Mouse (Mus musculus): ENCODE results near the gene Fxyd6. TPM values are rescaled to one million over a fixed set of nuclear protein-coding genes. Genes with fewer than 3 reads are reported as not detected.

The Fxyd6 gene
- polyA plus RNA-seq, 1 experiment from 2014 or later: 184 TPM

GRCm38 (mm10) chr9:45371337-45371707, 1.3 kb downstream of the Fxyd6 start:
- Histone ChIP-seq H3K4me2 (replicated peaks; ENCODE audit: low read depth, low read length) (peak overlapping the region; percentile 78), H3K9ac (replicated peaks; ENCODE audit: low read length) (peak overlapping the region; percentile 76), H3K27me3 (ENCODE audit: insufficient read depth, low read length) (no peaks in the 10 kb centered on the region), H3K9me3 (ENCODE audit: low read length) (no peaks in the 10 kb centered on the region), H3K4me3 (ENCODE audit: low read length) (peak overlapping the region; percentile 67), H3K4me1 (ENCODE audit: insufficient read depth, low read length) (peaks cover 36% of the 10 kb centered on the region), H3K36me3 (ENCODE audit: insufficient read depth, low read length) (no peaks in the 10 kb centered on the region), H3K27ac (ENCODE audit: low read length) (no peak overlapping the region)
- WGBS: 26% methylated on average over 2 of the region's 2 CpGs
- ATAC-seq (ENCODE audit: low FRiP score, low TSS enrichment): no peak

GRCm38 (mm10) chr9:45373896-45374295, 3.9 kb downstream of the Fxyd6 start:
- Histone ChIP-seq H3K4me3 (ENCODE audit: low read length) (no peak overlapping the region), H3K4me1 (ENCODE audit: insufficient read depth, low read length) (peaks cover 46% of the 10 kb centered on the region), H3K27ac (ENCODE audit: low read length) (no peak overlapping the region), H3K9me3 (ENCODE audit: low read length) (no peaks in the 10 kb centered on the region), H3K36me3 (ENCODE audit: insufficient read depth, low read length) (no peaks in the 10 kb centered on the region), H3K9ac (replicated peaks; ENCODE audit: low read length) (no peak overlapping the region), H3K4me2 (replicated peaks; ENCODE audit: low read depth, low read length) (no peak overlapping the region), H3K27me3 (ENCODE audit: insufficient read depth, low read length) (no peaks in the 10 kb centered on the region)
- ATAC-seq (ENCODE audit: low FRiP score, low TSS enrichment): no peak
- WGBS: 42% methylated on average over 3 of the region's 3 CpGs

GRCm38 (mm10) chr9:45374988-45375502, 5.1 kb downstream of the Fxyd6 start:
- Histone ChIP-seq H3K36me3 (ENCODE audit: insufficient read depth, low read length) (no peaks in the 10 kb centered on the region), H3K9ac (replicated peaks; ENCODE audit: low read length) (no peak overlapping the region), H3K27me3 (ENCODE audit: insufficient read depth, low read length) (no peaks in the 10 kb centered on the region), H3K27ac (ENCODE audit: low read length) (no peak overlapping the region), H3K4me1 (ENCODE audit: insufficient read depth, low read length) (peaks cover 50% of the 10 kb centered on the region), H3K4me3 (ENCODE audit: low read length) (no peak overlapping the region), H3K9me3 (ENCODE audit: low read length) (no peaks in the 10 kb centered on the region), H3K4me2 (replicated peaks; ENCODE audit: low read depth, low read length) (no peak overlapping the region)
- no peak for ATAC-seq (ENCODE audit: low FRiP score, low TSS enrichment)
- 91% methylated on average over 6 of the region's 6 CpGs for WGBS

GRCm38 (mm10) chr9:45376427-45376826, 6.4 kb downstream of the Fxyd6 start:
- Histone ChIP-seq H3K4me2 (replicated peaks; ENCODE audit: low read depth, low read length) (no peak overlapping the region), H3K9me3 (ENCODE audit: low read length) (no peaks in the 10 kb centered on the region), H3K9ac (replicated peaks; ENCODE audit: low read length) (no peak overlapping the region), H3K27me3 (ENCODE audit: insufficient read depth, low read length) (no peaks in the 10 kb centered on the region), H3K36me3 (ENCODE audit: insufficient read depth, low read length) (no peaks in the 10 kb centered on the region), H3K27ac (ENCODE audit: low read length) (no peak overlapping the region), H3K4me1 (ENCODE audit: insufficient read depth, low read length) (peaks cover 53% of the 10 kb centered on the region), H3K4me3 (ENCODE audit: low read length) (no peak overlapping the region)
- WGBS: 67% methylated on average over 4 of the region's 4 CpGs
- no peak for ATAC-seq (ENCODE audit: low FRiP score, low TSS enrichment)

- Histone ChIP-seq H3K4me3 (ENCODE audit: low read length) (no peak overlapping the region), H3K4me2 (replicated peaks; ENCODE audit: low read depth, low read length) (no peak overlapping the region), H3K36me3 (ENCODE audit: insufficient read depth, low read length) (no peaks in the 10 kb centered on the region), H3K4me1 (ENCODE audit: insufficient read depth, low read length) (peaks cover 51% of the 10 kb centered on the region), H3K9me3 (ENCODE audit: low read length) (no peaks in the 10 kb centered on the region), H3K27me3 (ENCODE audit: insufficient read depth, low read length) (no peaks in the 10 kb centered on the region), H3K9ac (replicated peaks; ENCODE audit: low read length) (no peak overlapping the region), H3K27ac (ENCODE audit: low read length) (no peak overlapping the region)
- no peak for ATAC-seq (ENCODE audit: low FRiP score, low TSS enrichment)
- 85% methylated on average over 2 of the region's 2 CpGs for WGBS
Observed at GRCm38 (mm10) chr9:45376883-45377282, 6.9 kb downstream of the Fxyd6 start.

- Histone ChIP-seq H3K36me3 (ENCODE audit: insufficient read depth, low read length) (no peaks in the 10 kb centered on the region), H3K4me2 (replicated peaks; ENCODE audit: low read depth, low read length) (no peak overlapping the region), H3K9me3 (ENCODE audit: low read length) (no peaks in the 10 kb centered on the region), H3K27ac (ENCODE audit: low read length) (peak overlapping the region; percentile 28; the same call in 1 of the 2 replicates), H3K27me3 (ENCODE audit: insufficient read depth, low read length) (no peaks in the 10 kb centered on the region), H3K9ac (replicated peaks; ENCODE audit: low read length) (no peak overlapping the region), H3K4me3 (ENCODE audit: low read length) (no peak overlapping the region), H3K4me1 (ENCODE audit: insufficient read depth, low read length) (peaks cover 39% of the 10 kb centered on the region)
- ATAC-seq (ENCODE audit: low FRiP score, low TSS enrichment): peak; percentile 47; the same call in 1 of the 2 replicates
- 31% methylated on average over 10 of the region's 10 CpGs for WGBS
Observed at GRCm38 (mm10) chr9:45380411-45381251, 10.6 kb downstream of the Fxyd6 start.

GRCm38 (mm10) chr9:45382336-45382735, 12.4 kb downstream of the Fxyd6 start:
- 69% methylated on average over 5 of the region's 5 CpGs for WGBS
- H3K4me1 ChIP-seq (ENCODE audit: insufficient read depth, low read length): peaks cover 32% of the 10 kb centered on the region
- H3K4me3 ChIP-seq (ENCODE audit: low read length): no peak overlapping the region
- H3K9ac ChIP-seq (replicated peaks; ENCODE audit: low read length): no peak overlapping the region
- H3K4me2 ChIP-seq (replicated peaks; ENCODE audit: low read depth, low read length): no peak overlapping the region
- no peak overlapping the region for H3K27ac ChIP-seq (ENCODE audit: low read length)
- no peak for ATAC-seq (ENCODE audit: low FRiP score, low TSS enrichment)
- H3K36me3 ChIP-seq (ENCODE audit: insufficient read depth, low read length): no peaks in the 10 kb centered on the region
- no peaks in the 10 kb centered on the region for H3K27me3 ChIP-seq (ENCODE audit: insufficient read depth, low read length)
- no peaks in the 10 kb centered on the region for H3K9me3 ChIP-seq (ENCODE audit: low read length)

GRCm38 (mm10) chr9:45382834-45383233, 12.8 kb downstream of the Fxyd6 start:
- Histone ChIP-seq H3K27ac (ENCODE audit: low read length) (no peak overlapping the region), H3K36me3 (ENCODE audit: insufficient read depth, low read length) (no peaks in the 10 kb centered on the region), H3K4me1 (ENCODE audit: insufficient read depth, low read length) (peaks cover 32% of the 10 kb centered on the region), H3K9ac (replicated peaks; ENCODE audit: low read length) (no peak overlapping the region), H3K9me3 (ENCODE audit: low read length) (no peaks in the 10 kb centered on the region), H3K4me2 (replicated peaks; ENCODE audit: low read depth, low read length) (no peak overlapping the region), H3K27me3 (ENCODE audit: insufficient read depth, low read length) (no peaks in the 10 kb centered on the region), H3K4me3 (ENCODE audit: low read length) (no peak overlapping the region)
- no peak for ATAC-seq (ENCODE audit: low FRiP score, low TSS enrichment)
- 86% methylated on average over 5 of the region's 5 CpGs for WGBS

GRCm38 (mm10) chr9:45383883-45384282, 13.9 kb downstream of the Fxyd6 start:
- Histone ChIP-seq H3K9me3 (ENCODE audit: low read length) (no peaks in the 10 kb centered on the region), H3K27me3 (ENCODE audit: insufficient read depth, low read length) (no peaks in the 10 kb centered on the region)
- 95% methylated on average over 6 of the region's 6 CpGs for WGBS

GRCm38 (mm10) chr9:45386698-45387097, 16.7 kb downstream of the Fxyd6 start:
- Histone ChIP-seq H3K9me3 (ENCODE audit: low read length) (no peaks in the 10 kb centered on the region), H3K9ac (replicated peaks; ENCODE audit: low read length) (no peak overlapping the region), H3K4me3 (ENCODE audit: low read length) (no peak overlapping the region), H3K36me3 (ENCODE audit: insufficient read depth, low read length) (no peaks in the 10 kb centered on the region), H3K4me1 (ENCODE audit: insufficient read depth, low read length) (no peaks in the 10 kb centered on the region), H3K27me3 (ENCODE audit: insufficient read depth, low read length) (no peaks in the 10 kb centered on the region), H3K4me2 (replicated peaks; ENCODE audit: low read depth, low read length) (no peak overlapping the region), H3K27ac (ENCODE audit: low read length) (no peak overlapping the region)
- 84% methylated on average over 5 of the region's 5 CpGs for WGBS
- no peak for ATAC-seq (ENCODE audit: low FRiP score, low TSS enrichment)

More at GRCm38 (mm10) chr9:45383883-45384282, 13.9 kb downstream of the Fxyd6 start:
- no peak for ATAC-seq (ENCODE audit: low FRiP score, low TSS enrichment)
- H3K4me3 ChIP-seq (ENCODE audit: low read length): no peak overlapping the region
- no peak overlapping the region for H3K9ac ChIP-seq (replicated peaks; ENCODE audit: low read length)
- H3K4me1 ChIP-seq (ENCODE audit: insufficient read depth, low read length): peaks cover 22% of the 10 kb centered on the region
- no peaks in the 10 kb centered on the region for H3K36me3 ChIP-seq (ENCODE audit: insufficient read depth, low read length)
- no peak overlapping the region for H3K27ac ChIP-seq (ENCODE audit: low read length)
- no peak overlapping the region for H3K4me2 ChIP-seq (replicated peaks; ENCODE audit: low read depth, low read length)

All from kidney, embryonic 16.5 days (tissue).